Mouse (Mus musculus) G1E-ER4 (cell line): ENCODE data around the gene Car5a. TPM values are rescaled to one million over a fixed set of nuclear protein-coding genes. Genes with fewer than 3 reads are reported as not detected.

ENCODE experiments used
- GATA1 ChIP-seq: IDR thresholded peaks from one replicate; pipeline ENCODE4 v1.8.0; 2012; ENCODE audit warnings: low read length, inconsistent platforms
- polyA plus RNA-seq: library from polyadenylated mRNA; stranded (reverse); fragments of >175 nt; gene quantifications from 2 replicates; pipeline ENCODE4 v1.2.3, GENCODE M21; 2012

Car5a gene
- polyA plus RNA-seq, 1 experiment, result 1.0 TPM

GRCm38 (mm10) chr8:121930047-121930446 is 14.7 kb downstream of the Car5a start:
- TF ChIP-seq GATA1, result no peak

GRCm38 (mm10) chr8:121927316-121927715 is 17.4 kb downstream of the Car5a start:
- no peak for TF ChIP-seq GATA1

- TF ChIP-seq GATA1, result no peak
Observed at GRCm38 (mm10) chr8:121926266-121926665, 18.4 kb downstream of the Car5a start.

- no peak for TF ChIP-seq GATA1
Observed at GRCm38 (mm10) chr8:121925624-121926023, 19.1 kb downstream of the Car5a start.

GRCm38 (mm10) chr8:121924681-121925080 is 20.0 kb downstream of the Car5a start:
- TF ChIP-seq GATA1, result no peak

- TF ChIP-seq GATA1, result no peak
Observed at GRCm38 (mm10) chr8:121922101-121922500, 22.6 kb downstream of the Car5a start.

- no peak for TF ChIP-seq GATA1
Observed at GRCm38 (mm10) chr8:121921582-121921981, 23.1 kb downstream of the Car5a start.

- no peak for TF ChIP-seq GATA1
Observed at GRCm38 (mm10) chr8:121919731-121920130, 25.0 kb downstream of the Car5a start.

GRCm38 (mm10) chr8:121919158-121919557 is 25.5 kb downstream of the Car5a start:
- TF ChIP-seq GATA1, result no peak

- TF ChIP-seq GATA1, result no peak
Observed at GRCm38 (mm10) chr8:121913378-121913777, 31.3 kb downstream of the Car5a start.

GRCm38 (mm10) chr8:121912831-121913230 is 31.9 kb downstream of the Car5a start:
- no peak for TF ChIP-seq GATA1

GRCm38 (mm10) chr8:121911987-121912386 is 32.7 kb downstream of the Car5a start:
- no peak for TF ChIP-seq GATA1

GRCm38 (mm10) chr8:121911400-121911799 is 33.3 kb downstream of the Car5a start:
- no peak for TF ChIP-seq GATA1

- TF ChIP-seq GATA1, result no peak
Observed at GRCm38 (mm10) chr8:121909663-121910062, 35.0 kb downstream of the Car5a start.

GRCm38 (mm10) chr8:121909148-121909541 is 35.6 kb downstream of the Car5a start:
- TF ChIP-seq GATA1, result no peak

- TF ChIP-seq GATA1, result no peak
Observed at GRCm38 (mm10) chr8:121908378-121909147, 36.1 kb downstream of the Car5a start.

GRCm38 (mm10) chr8:121907587-121908248 is 37.0 kb downstream of the Car5a start, which contains the start of gene Slc7a5:
Gene Slc7a5, minus strand, starts transcription at chr8:121907694.
- TF ChIP-seq GATA1, result peak; percentile 65
